Mouse (Mus musculus) C2C12 (cell line): ENCODE results near the gene Fryl.

ENCODE experiments used
- CTCF ChIP-seq: IDR thresholded peaks from one replicate; pipeline ENCODE4 v1.5.1; 2011; ENCODE audit not compliant: control insufficient read depth, insufficient read depth, insufficient read length
- MAX ChIP-seq: IDR thresholded peaks from one replicate; pipeline ENCODE4 v1.6.1; 2011; ENCODE audit warnings: mild to moderate bottlenecking, control low read depth
- MYOD1 ChIP-seq: IDR thresholded peaks from one replicate; pipeline ENCODE4 v1.6.1; 2011; ENCODE audit warnings: low read depth; ENCODE audit not compliant: control insufficient read depth, insufficient read length
- MYOG ChIP-seq: IDR thresholded peaks from one replicate; pipeline ENCODE4 v1.6.1; 2011; ENCODE audit not compliant: control insufficient read depth, insufficient read length; ENCODE audit errors: extremely low read depth
- USF1 ChIP-seq: IDR thresholded peaks from one replicate; pipeline ENCODE4 v1.6.1; 2011; ENCODE audit warnings: low read depth, mild to moderate bottlenecking, control low read depth, moderate library complexity

GRCm38 (mm10) chr5:73205050-73205449 lies 51.4 kb downstream of the Fryl start:
- no peak for TF ChIP-seq CTCF
- no peak for TF ChIP-seq USF1
- TF ChIP-seq MYOD1 = no peak
- TF ChIP-seq MAX = no peak
- TF ChIP-seq MYOG = no peak
